Mouse (Mus musculus) embryonic fibroblast, embryonic 13.5 days (primary cell): ENCODE results near the gene Ace3. TPM values are rescaled to one million over a fixed set of nuclear protein-coding genes. Genes with fewer than 3 reads are reported as not detected.

Source experiments
- H3K27ac ChIP-seq: 2 replicates; pipeline ENCODE4 v1.5.1; 2012; ENCODE audit warnings: low read length, control low read depth, inconsistent platforms; ENCODE audit not compliant: insufficient read depth
- H3K4me1 ChIP-seq: 2 replicates; pipeline ENCODE4 v1.6.1; 2011; ENCODE audit warnings: low read length; ENCODE audit not compliant: control insufficient read depth, insufficient read depth
- H3K4me3 ChIP-seq: 2 replicates; pipeline ENCODE4 v1.5.1; 2011; ENCODE audit warnings: mild to moderate bottlenecking, control low read depth, low read length; ENCODE audit not compliant: insufficient read depth
- CTCF ChIP-seq: IDR thresholded peaks from 2 replicates; pipeline ENCODE4 v1.5.1; 2011; ENCODE audit warnings: mild to moderate bottlenecking, control low read depth, low read length, moderate library complexity, borderline replicate concordance; ENCODE audit not compliant: insufficient read depth
- POLR2A ChIP-seq: IDR thresholded peaks from 2 replicates; pipeline ENCODE4 v1.6.1; 2011; ENCODE audit warnings: low read depth, mild to moderate bottlenecking, control low read depth, low read length, moderate library complexity
- polyA plus RNA-seq: library from polyadenylated mRNA; stranded (reverse); fragments of >200 nt; gene quantifications from 2 replicates; pipeline ENCODE4 v1.2.4, GENCODE M21; 2011; ENCODE audit warnings: low read depth; ENCODE audit not compliant: missing spikeins, insufficient read length

Ace3 gene
- polyA plus RNA-seq, 1 experiment, result not detected

DNA sequence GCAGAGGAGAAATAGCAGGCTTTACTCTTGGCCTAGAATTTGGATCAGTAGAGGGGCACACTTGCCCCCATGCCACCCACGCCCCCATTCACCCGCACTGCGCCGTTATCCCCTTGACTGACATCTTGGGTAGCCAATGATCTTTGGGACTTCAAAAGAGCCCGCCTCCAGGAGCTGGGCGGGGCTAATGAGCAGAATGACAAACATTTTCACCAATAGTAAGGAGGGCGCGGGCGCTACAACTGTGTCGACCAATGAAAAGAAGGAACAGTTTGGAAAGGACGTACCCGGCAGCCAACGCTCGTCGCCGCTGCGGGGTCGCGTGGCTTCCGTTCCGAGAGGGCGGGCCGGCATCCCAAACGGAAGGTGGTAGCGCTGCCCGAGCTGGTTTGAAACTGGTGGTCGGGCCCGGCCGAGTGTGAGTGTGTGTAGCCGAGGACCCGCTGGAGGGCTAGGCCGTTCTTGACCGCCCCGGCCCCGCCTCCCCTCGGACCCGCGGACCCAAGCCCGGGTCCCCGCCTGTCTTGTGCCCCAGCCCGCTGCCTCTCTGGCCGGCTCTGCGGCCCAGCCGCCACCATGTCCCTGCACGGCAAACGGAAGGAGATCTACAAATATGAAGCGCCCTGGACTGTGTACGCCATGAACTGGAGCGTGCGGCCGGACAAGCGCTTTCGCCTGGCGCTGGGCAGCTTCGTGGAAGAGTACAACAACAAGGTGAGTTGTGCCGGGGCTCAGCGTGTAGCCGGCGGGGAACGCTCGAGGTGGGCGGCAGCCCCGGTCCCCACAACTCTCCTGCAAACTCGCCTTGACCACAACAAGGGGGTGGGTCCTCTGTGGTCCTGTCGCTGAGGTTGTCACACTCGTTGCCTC, 42.3 kb downstream of the Ace3 start, which contains the start of gene Dcaf7:
Dcaf7 (plus strand) TSS at position 325 of the 870 bp plus-strand sequence.
- TF ChIP-seq POLR2A, result peak; percentile 69
- TF ChIP-seq CTCF, result no peak
- Histone ChIP-seq H3K27ac (peak within 1 kb of the TSS; percentile 9; the same call in 1 of the 2 replicates), H3K4me1 (no peaks in the 10 kb centered on the region), H3K4me3 (peak within 1 kb of the TSS; percentile 93)

DNA sequence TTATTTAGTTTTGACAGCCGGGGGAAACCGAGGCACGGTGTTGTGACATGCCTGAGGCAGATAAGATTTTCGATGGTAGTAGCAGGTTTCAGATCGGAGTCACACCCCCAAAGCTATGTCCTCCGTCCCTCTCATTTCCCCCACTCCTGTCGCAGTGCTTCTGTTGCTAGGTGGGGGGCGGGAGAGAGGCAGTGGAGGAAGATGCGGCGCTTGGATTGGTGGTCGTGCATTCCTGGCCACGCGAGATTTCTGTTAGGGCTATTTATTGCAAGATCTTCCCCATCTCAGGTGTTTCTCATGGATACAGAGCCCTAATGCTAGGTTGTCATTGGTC, 42.9 kb downstream of the Ace3 start:
- Histone ChIP-seq H3K4me3 (peak overlapping the region; percentile 93), H3K4me1 (no peaks in the 10 kb centered on the region), H3K27ac (no peak overlapping the region)
- TF ChIP-seq POLR2A (no peak), CTCF (no peak)

DNA sequence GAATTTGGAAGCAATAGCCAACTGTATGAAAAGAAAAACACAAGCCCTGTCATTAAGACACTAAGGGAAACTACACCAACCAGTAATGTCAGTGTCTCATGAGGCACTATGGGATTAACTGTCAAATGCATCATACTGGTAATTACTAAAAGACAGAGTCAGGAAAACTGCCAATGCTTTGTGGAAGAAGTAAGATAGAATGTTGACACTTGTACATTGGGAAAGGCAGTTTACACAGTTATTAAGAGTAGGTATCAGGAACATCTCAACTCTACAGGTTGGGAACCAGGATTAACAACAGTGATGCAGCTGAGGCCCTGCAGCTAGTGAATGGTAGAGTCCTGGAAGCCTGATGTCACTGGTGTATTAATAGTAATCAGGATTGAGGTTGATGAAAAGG, 49.9 kb downstream of the Ace3 start:
- no peak overlapping the region for H3K27ac ChIP-seq
- H3K4me3 ChIP-seq, result no peak overlapping the region
- no peaks in the 10 kb centered on the region; the same call in 1 of the 2 replicates for H3K4me1 ChIP-seq
- TF ChIP-seq POLR2A (no peak), CTCF (no peak)

- TF ChIP-seq POLR2A, result no peak
- Histone ChIP-seq H3K4me3 (no peak overlapping the region), H3K27ac (no peak overlapping the region), H3K4me1 (no peaks in the 10 kb centered on the region; the same call in 1 of the 2 replicates)
Measured at GRCm38 (mm10) chr11:106045256-106045655, 50.8 kb downstream of the Ace3 start.

DNA sequence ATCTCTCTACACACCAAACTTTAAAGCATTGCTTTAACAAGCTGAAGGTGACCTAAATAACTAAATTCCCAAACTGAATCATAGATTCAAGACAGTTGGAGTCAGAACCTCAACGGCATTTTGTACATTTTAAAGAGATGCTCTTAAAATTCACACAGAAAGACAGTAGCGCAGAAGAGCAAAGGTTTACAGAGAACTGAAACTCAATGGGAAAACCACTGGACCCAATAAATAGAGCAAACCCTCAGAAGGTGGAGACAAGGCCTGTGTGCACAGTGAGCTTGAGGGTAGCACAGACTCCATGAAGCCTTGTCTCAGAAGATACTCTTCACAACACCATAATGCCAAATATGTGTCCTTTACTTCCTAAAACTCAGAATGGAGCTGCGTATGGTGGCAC, 51.3 kb downstream of the Ace3 start:
- TF ChIP-seq CTCF, result no peak
- no peak for TF ChIP-seq POLR2A
- no peak overlapping the region for H3K4me3 ChIP-seq
- H3K27ac ChIP-seq, result peak overlapping the region; percentile 42; the same call in 1 of the 2 replicates
- H3K4me1 ChIP-seq, result no peaks in the 10 kb centered on the region; the same call in 1 of the 2 replicates

- TF ChIP-seq CTCF, result no peak
- TF ChIP-seq POLR2A, result no peak
- no peak overlapping the region for H3K4me3 ChIP-seq
- H3K27ac ChIP-seq, result no peak overlapping the region
- H3K4me1 ChIP-seq, result no peaks in the 10 kb centered on the region; the same call in 1 of the 2 replicates
Measured at GRCm38 (mm10) chr11:106046584-106046983, 52.1 kb downstream of the Ace3 start.

DNA sequence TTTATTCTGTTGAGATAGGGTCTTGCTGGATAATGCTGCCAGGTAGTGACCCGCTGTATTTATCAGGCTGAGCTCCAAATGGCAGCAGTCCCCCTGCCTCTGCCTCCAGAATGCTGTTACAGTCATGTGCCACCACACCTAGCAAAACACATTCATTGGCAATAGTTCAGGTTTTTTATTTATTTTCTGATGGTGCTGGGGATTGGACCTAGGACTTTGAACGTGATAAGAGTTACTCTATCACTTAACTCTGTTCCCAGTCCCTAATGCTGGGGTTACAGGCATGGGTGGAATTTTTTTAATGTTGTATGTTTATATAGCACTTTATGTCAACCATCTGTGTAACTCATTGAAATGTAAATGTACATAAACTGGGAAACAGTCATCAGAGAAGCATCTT, 59.4 kb downstream of the Ace3 start:
- Histone ChIP-seq H3K4me1 (no peaks in the 10 kb centered on the region), H3K4me3 (no peak overlapping the region), H3K27ac (no peak overlapping the region)
- TF ChIP-seq CTCF (no peak), POLR2A (no peak)

DNA sequence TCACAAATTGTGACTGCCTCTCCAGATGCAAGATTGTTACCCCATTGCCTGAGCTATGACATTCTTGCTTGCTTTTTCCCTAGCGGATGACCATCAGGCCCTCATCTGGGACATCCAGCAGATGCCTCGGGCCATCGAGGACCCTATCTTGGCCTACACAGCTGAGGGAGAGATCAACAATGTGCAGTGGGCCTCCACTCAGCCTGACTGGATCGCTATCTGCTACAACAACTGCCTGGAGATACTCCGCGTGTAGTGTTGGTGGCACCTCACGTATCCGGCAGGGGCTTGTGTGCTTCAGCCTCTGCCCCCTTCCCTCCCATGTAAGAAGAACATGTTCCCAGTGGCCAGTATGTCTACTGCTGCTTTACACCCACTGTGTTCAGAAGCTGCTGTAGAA, 60.1 kb downstream of the Ace3 start:
- no peak for TF ChIP-seq CTCF
- TF ChIP-seq POLR2A, result no peak
- no peak overlapping the region for H3K4me3 ChIP-seq
- H3K27ac ChIP-seq, result no peak overlapping the region
- H3K4me1 ChIP-seq, result no peaks in the 10 kb centered on the region

Other genes starting within 250 kb of the Ace3 start
- gene Cyb561, start 41.3 kb upstream of the Ace3 start, polyA plus RNA-seq, result 2.6 and 3.4 TPM in 2 replicates
- gene Ace, start 26.7 kb upstream of the Ace3 start, polyA plus RNA-seq, result 0.57 and 1.3 TPM in 2 replicates
- not detected in 2 replicates for gene Kcnh6, start 13.4 kb downstream of the Ace3 start, polyA plus RNA-seq
- 55.8 and 60.0 TPM in 2 replicates for gene Dcaf7, start 42.2 kb downstream of the Ace3 start, polyA plus RNA-seq
- gene Taco1, start 71.4 kb downstream of the Ace3 start, polyA plus RNA-seq, result 9.5 and 10.3 TPM in 2 replicates
- 40.0 and 41.1 TPM in 2 replicates for gene Map3k3, start 89.9 kb downstream of the Ace3 start, polyA plus RNA-seq
- gene Gm10840, start 166.2 kb downstream of the Ace3 start, polyA plus RNA-seq, result not detected in 2 replicates
- 67.2 and 70.6 TPM in 2 replicates for gene Limd2, start 166.2 kb downstream of the Ace3 start, polyA plus RNA-seq
- 22.4 and 24.0 TPM in 2 replicates for gene Strada, start 207.5 kb downstream of the Ace3 start, polyA plus RNA-seq
- gene Ccdc47, start 221.7 kb downstream of the Ace3 start, polyA plus RNA-seq, result 101 and 110 TPM in 2 replicates
- gene Ddx42, start 222.3 kb downstream of the Ace3 start, polyA plus RNA-seq, result 55.0 and 58.3 TPM in 2 replicates